Mouse (Mus musculus): Measurements from ENCODE around the gene Fam193a. TPM values are rescaled to one million over a fixed set of nuclear protein-coding genes. Genes with fewer than 3 reads are reported as not detected.
A peak's percentile ranks its signal among the peaks of the same experiment; 100 is the strongest.

The Fam193a gene
- total and polyA plus RNA-seq, 2 experiments from 2014 or later, result 12.4 to 53.3 TPM

DNA sequence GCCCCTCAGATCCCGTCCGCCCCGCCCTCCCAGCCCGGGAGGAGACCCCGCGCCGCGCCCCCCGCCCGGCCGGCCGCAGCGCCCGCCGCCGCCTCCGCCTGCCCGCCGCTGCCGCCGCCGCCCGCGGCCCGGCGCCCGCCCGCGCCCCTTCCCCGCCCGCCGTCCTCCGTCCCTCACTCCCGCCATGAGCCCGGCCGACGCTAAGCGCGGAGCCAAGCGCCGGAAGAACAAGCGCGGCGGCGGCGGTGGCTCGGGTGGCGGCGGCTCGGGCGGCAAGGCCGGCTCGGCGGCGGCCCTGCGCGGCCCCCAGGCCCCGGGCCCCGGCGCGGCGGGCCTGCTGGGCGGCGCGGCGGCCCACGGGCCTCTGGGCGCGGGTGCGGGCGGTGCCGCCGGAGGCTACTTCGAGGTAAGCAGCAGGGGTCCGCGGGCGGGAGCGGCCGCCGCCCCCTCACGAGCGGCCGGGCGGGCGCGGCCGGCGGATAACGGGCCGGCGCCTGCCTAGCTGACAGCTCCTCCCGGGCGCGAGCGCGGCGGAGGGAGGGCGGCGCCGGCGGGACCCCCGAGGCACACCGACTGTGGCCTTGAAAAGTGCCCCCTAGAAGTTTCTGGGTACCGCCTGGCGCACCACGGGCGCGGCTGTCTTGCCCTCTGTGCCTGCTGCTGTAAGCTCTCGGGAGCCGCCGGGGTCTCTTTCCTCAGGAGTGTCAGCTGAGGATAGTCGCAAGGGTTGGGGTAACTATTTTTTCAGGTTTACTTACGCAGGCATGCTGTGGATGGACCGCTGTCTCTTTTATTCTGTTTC lies 490 bp downstream of the Fam193a start:
- H3K4me3 ChIP-seq (ENCODE audit: low read depth, low read length), result peak overlapping the region; percentile 94
- H3K4me2 ChIP-seq (ENCODE audit: low read depth, low read length, poor library complexity, severe bottlenecking), result peak overlapping the region; percentile 61
- ATAC-seq (ENCODE audit: low FRiP score) (peak; percentile 6), DNase-seq (ENCODE audit: low spot score) (peak; percentile 21)
- H3K9me3 ChIP-seq (ENCODE audit: low read length), result no peaks in the 10 kb centered on the region
- peak overlapping the region; percentile 98 for H3K9ac ChIP-seq (replicated peaks; ENCODE audit: low read length, poor library complexity, severe bottlenecking)
- no peak for TF ChIP-seq CTCF (IDR thresholded peaks at IDR 0.05)
- H3K27ac ChIP-seq (ENCODE audit: low read depth, low read length), result peak overlapping the region; percentile 98
- H3K36me3 ChIP-seq (ENCODE audit: insufficient read depth, low read length), result no peaks in the 10 kb centered on the region
- peaks cover 13% of the 10 kb centered on the region; the same call in 1 of the 2 replicates for H3K4me1 ChIP-seq (ENCODE audit: insufficient read depth, low read length)
- under 1% methylated on average over 45 of the region's 114 CpGs for WGBS
- H3K27me3 ChIP-seq (ENCODE audit: insufficient read depth, low read length), result no peaks in the 10 kb centered on the region

DNA sequence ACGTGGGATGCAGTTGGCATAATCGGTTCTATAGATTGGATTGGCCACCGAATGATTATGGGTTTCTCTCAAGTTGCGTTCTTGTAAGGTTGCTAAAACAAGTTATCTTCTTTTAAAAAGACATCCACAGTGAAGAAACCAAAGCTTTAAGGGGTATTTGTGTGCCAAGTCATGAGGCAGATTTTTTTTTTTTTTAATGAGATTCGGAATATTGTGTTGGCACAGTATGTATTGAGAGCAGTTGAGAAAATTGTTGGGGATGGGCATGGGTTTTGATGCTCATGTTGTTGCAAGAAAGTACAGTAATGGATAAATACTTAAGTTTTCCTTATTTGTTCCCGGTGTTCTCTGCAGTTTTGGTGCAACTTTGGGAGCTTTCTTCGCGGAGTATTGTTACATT lies 1.1 kb downstream of the Fam193a start:
- WGBS, result 26% methylated on average over 8 of the region's 8 CpGs
- peak overlapping the region; percentile 98 for H3K27ac ChIP-seq (ENCODE audit: low read depth, low read length)
- H3K27me3 ChIP-seq (ENCODE audit: insufficient read depth, low read length), result no peaks in the 10 kb centered on the region
- no peak for TF ChIP-seq CTCF (IDR thresholded peaks at IDR 0.05)
- peak overlapping the region; percentile 61 for H3K4me2 ChIP-seq (ENCODE audit: low read depth, low read length, poor library complexity, severe bottlenecking)
- no peak for ATAC-seq (ENCODE audit: low FRiP score)
- H3K9me3 ChIP-seq (ENCODE audit: low read length), result no peaks in the 10 kb centered on the region
- peak overlapping the region; percentile 98 for H3K9ac ChIP-seq (replicated peaks; ENCODE audit: low read length, poor library complexity, severe bottlenecking)
- peak overlapping the region; percentile 94 for H3K4me3 ChIP-seq (ENCODE audit: low read depth, low read length)
- H3K36me3 ChIP-seq (ENCODE audit: insufficient read depth, low read length), result no peaks in the 10 kb centered on the region
- H3K4me1 ChIP-seq (ENCODE audit: insufficient read depth, low read length), result peaks cover 13% of the 10 kb centered on the region; the same call in 1 of the 2 replicates
- no peak for DNase-seq (ENCODE audit: low spot score)

- Histone ChIP-seq H3K4me1 (ENCODE audit: insufficient read depth, low read length) (peaks cover 13% of the 10 kb centered on the region; the same call in 1 of the 2 replicates), H3K4me2 (ENCODE audit: low read depth, low read length, poor library complexity, severe bottlenecking) (no peak overlapping the region), H3K9ac (replicated peaks; ENCODE audit: low read length, poor library complexity, severe bottlenecking) (no peak overlapping the region), H3K36me3 (ENCODE audit: insufficient read depth, low read length) (no peaks in the 10 kb centered on the region), H3K27me3 (ENCODE audit: insufficient read depth, low read length) (no peaks in the 10 kb centered on the region), H3K9me3 (ENCODE audit: low read length) (no peaks in the 10 kb centered on the region), H3K4me3 (ENCODE audit: low read depth, low read length) (no peak overlapping the region), H3K27ac (ENCODE audit: low read depth, low read length) (no peak overlapping the region)
- no peak for TF ChIP-seq CTCF (IDR thresholded peaks at IDR 0.05)
- ATAC-seq (ENCODE audit: low FRiP score), result no peak
- no peak for DNase-seq (ENCODE audit: low spot score)
Measured at GRCm38 (mm10) chr5:34372141-34372540, 2.4 kb downstream of the Fam193a start.

- Histone ChIP-seq H3K27me3 (ENCODE audit: insufficient read depth, low read length) (no peaks in the 10 kb centered on the region), H3K9ac (replicated peaks; ENCODE audit: low read length, poor library complexity, severe bottlenecking) (no peak overlapping the region), H3K4me3 (ENCODE audit: low read depth, low read length) (no peak overlapping the region), H3K36me3 (ENCODE audit: insufficient read depth, low read length) (no peaks in the 10 kb centered on the region), H3K27ac (ENCODE audit: low read depth, low read length) (no peak overlapping the region), H3K4me2 (ENCODE audit: low read depth, low read length, poor library complexity, severe bottlenecking) (no peak overlapping the region), H3K4me1 (ENCODE audit: insufficient read depth, low read length) (peaks cover 13% of the 10 kb centered on the region; the same call in 1 of the 2 replicates), H3K9me3 (ENCODE audit: low read length) (no peaks in the 10 kb centered on the region)
- no peak for ATAC-seq (ENCODE audit: low FRiP score)
- TF ChIP-seq CTCF (IDR thresholded peaks at IDR 0.05), result no peak
- no peak for DNase-seq (ENCODE audit: low spot score)
Measured at GRCm38 (mm10) chr5:34372541-34372940, 2.8 kb downstream of the Fam193a start.

DNA sequence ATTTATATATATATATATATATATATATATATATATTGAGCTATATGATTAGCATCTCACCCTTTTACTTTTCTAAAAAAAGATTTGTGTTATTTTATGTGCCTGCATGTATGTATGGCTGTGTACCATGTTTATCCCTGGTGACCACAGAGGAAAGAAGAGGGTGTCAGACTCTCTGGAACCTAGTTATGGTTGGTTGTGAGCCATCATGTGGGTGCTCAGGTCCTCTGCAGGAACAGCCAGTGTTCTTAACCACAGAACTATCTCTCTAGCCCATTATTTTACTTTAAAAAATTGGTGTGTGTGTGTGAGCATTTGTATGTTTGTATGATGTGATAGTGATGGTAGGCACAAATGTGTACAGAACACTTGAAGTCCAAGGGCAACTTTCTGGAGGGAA lies 9.1 kb downstream of the Fam193a start:
- no peak for TF ChIP-seq CTCF (IDR thresholded peaks at IDR 0.05)
- H3K36me3 ChIP-seq (ENCODE audit: insufficient read depth, low read length), result no peaks in the 10 kb centered on the region
- no peak overlapping the region for H3K9ac ChIP-seq (replicated peaks; ENCODE audit: low read length, poor library complexity, severe bottlenecking)
- ATAC-seq (ENCODE audit: low FRiP score) (no peak), DNase-seq (ENCODE audit: low spot score) (no peak)
- no peaks in the 10 kb centered on the region for H3K27me3 ChIP-seq (ENCODE audit: insufficient read depth, low read length)
- H3K27ac ChIP-seq (ENCODE audit: low read depth, low read length), result no peak overlapping the region
- H3K4me3 ChIP-seq (ENCODE audit: low read depth, low read length), result no peak overlapping the region
- H3K4me2 ChIP-seq (ENCODE audit: low read depth, low read length, poor library complexity, severe bottlenecking), result no peak overlapping the region
- no peaks in the 10 kb centered on the region for H3K4me1 ChIP-seq (ENCODE audit: insufficient read depth, low read length)
- H3K9me3 ChIP-seq (ENCODE audit: low read length), result no peaks in the 10 kb centered on the region

GRCm38 (mm10) chr5:34381700-34382099 lies 12.0 kb downstream of the Fam193a start:
- 92% methylated on average over 2 of the region's 2 CpGs for WGBS
- no peak for TF ChIP-seq CTCF (IDR thresholded peaks at IDR 0.05)
- Histone ChIP-seq H3K9ac (replicated peaks; ENCODE audit: low read length, poor library complexity, severe bottlenecking) (no peak overlapping the region), H3K27ac (ENCODE audit: low read depth, low read length) (no peak overlapping the region), H3K27me3 (ENCODE audit: insufficient read depth, low read length) (no peaks in the 10 kb centered on the region), H3K4me3 (ENCODE audit: low read depth, low read length) (no peak overlapping the region), H3K9me3 (ENCODE audit: low read length) (no peaks in the 10 kb centered on the region), H3K4me2 (ENCODE audit: low read depth, low read length, poor library complexity, severe bottlenecking) (no peak overlapping the region), H3K4me1 (ENCODE audit: insufficient read depth, low read length) (no peaks in the 10 kb centered on the region), H3K36me3 (ENCODE audit: insufficient read depth, low read length) (no peaks in the 10 kb centered on the region)
- ATAC-seq (ENCODE audit: low FRiP score) (no peak), DNase-seq (ENCODE audit: low spot score) (no peak)
